16 mouse cellular contexts compared by ENCODE assay signal in genomic region chr4:102883142-102883541, GRCm38 (mm10).
DNase-seq lines count a peak whose midpoint lies in the region; TF ChIP-seq lines count a peak whose summit lies in the region.
"Had no signal": no experiment of that assay in that cellular context is flagged by ENCODE, and none has a peak within 500 bp of the region (broad histone marks: within the 10 kb centered on the region; RNA-seq: fewer than 3 reads in every experiment).

No protein-coding gene starts in this region.

- no peak overlapping the region for H3K4me3 ChIP-seq in layer of hippocampus, adult 2 months
- H3K4me3 ChIP-seq: embryonic facial prominence, embryonic 10.5 days; embryonic facial prominence, embryonic 12.5 days; forebrain, embryonic 13.5 days had no signal

- peak overlapping the region; percentile 10; the same call in 1 of the 2 replicates for H3K27ac ChIP-seq in layer of hippocampus, adult 2 months
- H3K27ac ChIP-seq: embryonic facial prominence, embryonic 10.5 days; embryonic facial prominence, embryonic 12.5 days; forebrain, embryonic 13.5 days had no signal

- DNase-seq in adrenal gland, adult 2 months, result peak; percentile 37
- DNase-seq in adrenal gland, adult 8-10 months, result no peak
- no peak for DNase-seq in layer of hippocampus, adult 2 months (ENCODE audit: low spot score in 2 of 2)
- no peak for DNase-seq in layer of hippocampus, postnatal 25 days (ENCODE audit: extremely low spot score in 1 of 2, low spot score in 1 of 2)
- peak; percentile 56 for DNase-seq in Muller cell, postnatal 12 days (ENCODE audit: inconsistent ontology term)
- no peak for DNase-seq in embryo, embryonic 10.5 days (ENCODE audit: low spot score)
- DNase-seq in left cerebral cortex, postnatal 10 days (ENCODE audit: extremely low spot score in 1 of 2, low spot score in 2 of 2), result no peak
- DNase-seq: adrenal gland, postnatal 36 days; cerebellum, adult 11-12 months; cerebellum, adult 2 months; cerebellum, adult 9-10 months; cerebellum, postnatal 14 days; cerebellum, postnatal 36 days had no signal

- intact Hi-C loops in left cerebral cortex, postnatal 10 days (cut with DNase I), result no loop called here

- TF ChIP-seq CTCF in layer of hippocampus, adult 2 months (conservative IDR thresholded peaks at IDR 0.05), result no peak

Comparison
In these comparisons a context has a peak if more than half of its experiments do, and no peak if none do; other contexts are left out.
1. DNase-seq: peak in adrenal gland, adult 2 months (single experiment) and Muller cell, postnatal 12 days (single experiment); none in adrenal gland, adult 8-10 months (single experiment), layer of hippocampus, adult 2 months (0 of 2), layer of hippocampus, postnatal 25 days (0 of 2), embryo, embryonic 10.5 days (single experiment) and left cerebral cortex, postnatal 10 days (0 of 2).